In the genomic region with DNA sequence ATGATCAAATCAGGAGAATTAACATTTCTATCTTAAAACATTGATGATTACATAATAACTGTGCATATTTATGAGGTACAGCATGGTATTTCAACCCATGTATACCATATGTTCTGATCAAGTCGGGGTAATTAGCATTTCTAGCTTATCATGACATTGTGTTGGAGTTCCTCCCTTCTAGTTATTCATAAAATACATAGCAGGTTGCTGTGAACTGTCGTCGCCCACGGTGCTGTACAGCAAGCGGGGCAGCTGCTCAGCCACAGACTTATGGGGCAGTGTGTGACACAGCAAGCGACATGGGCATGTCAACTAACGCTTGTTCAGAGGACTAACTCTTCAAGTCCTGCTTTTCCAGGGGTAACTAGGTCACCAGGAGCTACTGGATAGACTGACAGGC, we compare ENCODE assay signal across 13 mouse cellular contexts.
"Had no signal": no experiment of that assay in that cellular context is flagged by ENCODE, and none has a peak within 500 bp of the region (broad histone marks: within the 10 kb centered on the region; RNA-seq: fewer than 3 reads in every experiment).

No protein-coding gene starts in this region.

- H3K36me3 ChIP-seq: intestine, embryonic 15.5 days; kidney, embryonic 15.5 days; limb, embryonic 13.5 days; midbrain, embryonic 13.5 days had no signal

- H3K9me3 ChIP-seq: intestine, embryonic 15.5 days; kidney, embryonic 15.5 days; limb, embryonic 13.5 days; midbrain, embryonic 13.5 days had no signal

- H3K4me2 ChIP-seq: intestine, embryonic 15.5 days; kidney, embryonic 15.5 days; limb, embryonic 13.5 days; midbrain, embryonic 13.5 days had no signal

- H3K27ac ChIP-seq: intestine, embryonic 15.5 days; kidney, embryonic 15.5 days; limb, embryonic 13.5 days; liver, embryonic 14.5 days; midbrain, embryonic 13.5 days; stomach, postnatal 0 days had no signal

- H3K9ac ChIP-seq: intestine, embryonic 15.5 days; kidney, embryonic 15.5 days; limb, embryonic 13.5 days; liver, embryonic 14.5 days; midbrain, embryonic 13.5 days had no signal

- H3K4me3 ChIP-seq: intestine, embryonic 15.5 days; kidney, embryonic 15.5 days; limb, embryonic 13.5 days; midbrain, embryonic 13.5 days had no signal

- ATAC-seq: intestine, embryonic 15.5 days; midbrain, embryonic 13.5 days had no signal

- H3K27me3 ChIP-seq: intestine, embryonic 15.5 days; kidney, embryonic 15.5 days; limb, embryonic 13.5 days; midbrain, embryonic 13.5 days had no signal

- DNase-seq: kidney, adult 2 months; kidney, postnatal 14 days; left cerebral cortex, postnatal 4 days; lung, adult 18-20 months; lung, postnatal 36 days; thymus, adult 18-20 months; thymus, postnatal 14 days had no signal

- H3K4me1 ChIP-seq: intestine, embryonic 15.5 days; kidney, embryonic 15.5 days; limb, embryonic 13.5 days; midbrain, embryonic 13.5 days had no signal
